Mouse (Mus musculus) MEL (cell line): Measurements from ENCODE around the gene Lipi.

Experiments used
- CHD2 ChIP-seq: IDR thresholded peaks from 2 replicates; pipeline ENCODE4 v1.6.1; 2011; ENCODE audit warnings: low read length, improper control_type of control experiment
- CTCF ChIP-seq, 3 experiments: IDR thresholded peaks in 2 of 3; conservative IDR thresholded peaks in 1 of 3; 2 replicates each; pipeline ENCODE4 v1.5.1; 2011 to 2012; ENCODE audit warnings: low read length in 3 of 3, low read depth in 2 of 3, mild to moderate bottlenecking in 2 of 3, improper control_type of control experiment in 1 of 3, inconsistent platforms in 1 of 3, mixed read lengths in 1 of 3, moderate library complexity in 1 of 3; ENCODE audit not compliant: control insufficient read depth in 1 of 3, insufficient read depth in 1 of 3, poor library complexity in 1 of 3, severe bottlenecking in 1 of 3
- EP300 ChIP-seq, 2 experiments: IDR thresholded peaks; 2 replicates each; pipeline ENCODE4 v1.6.1; 2011; ENCODE audit warnings: improper control_type of control experiment in 2 of 2, low read length in 2 of 2, low read depth in 1 of 2, mild to moderate bottlenecking in 1 of 2
- GATA1 ChIP-seq: IDR thresholded peaks from 2 replicates; pipeline ENCODE4 v1.6.1; 2011; ENCODE audit warnings: low read depth, low read length, improper control_type of control experiment
- MXI1 ChIP-seq: IDR thresholded peaks from 2 replicates; pipeline ENCODE4 v1.6.1; 2011; ENCODE audit warnings: mild to moderate bottlenecking, low read depth, low read length, improper control_type of control experiment
- POLR2A ChIP-seq, 2 experiments: IDR thresholded peaks; 2 replicates each; pipeline ENCODE4 v1.6.1; 2011 to 2012; ENCODE audit warnings: low read length in 2 of 2, mild to moderate bottlenecking in 2 of 2, control low read depth in 1 of 2, improper control_type of control experiment in 1 of 2, low read depth in 1 of 2, moderate library complexity in 1 of 2; ENCODE audit not compliant: control insufficient read depth in 1 of 2, insufficient read depth in 1 of 2, poor library complexity in 1 of 2
- POLR2AphosphoS2 ChIP-seq: IDR thresholded peaks from 2 replicates; pipeline ENCODE4 v1.6.1; 2011; ENCODE audit warnings: low read length, improper control_type of control experiment
- RAD21 ChIP-seq: IDR thresholded peaks from 2 replicates; pipeline ENCODE4 v1.6.1; 2011; ENCODE audit warnings: mild to moderate bottlenecking, low read depth, low read length, improper control_type of control experiment
- RCOR1 ChIP-seq: IDR thresholded peaks from 2 replicates; pipeline ENCODE4 v1.6.1; 2012; ENCODE audit warnings: low read depth, mild to moderate bottlenecking, inconsistent platforms, low read length, improper control_type of control experiment
- USF1 ChIP-seq: IDR thresholded peaks from 2 replicates; pipeline ENCODE4 v1.6.1; 2014; ENCODE audit warnings: low read depth, mild to moderate bottlenecking, inconsistent platforms, low read length, improper control_type of control experiment, moderate library complexity
- USF2 ChIP-seq, 2 experiments: IDR thresholded peaks; 2 replicates each; pipeline ENCODE4 v1.6.1; 2011 to 2012; ENCODE audit warnings: improper control_type of control experiment in 2 of 2, low read length in 2 of 2, borderline replicate concordance in 1 of 2, inconsistent platforms in 1 of 2, low read depth in 1 of 2, mild to moderate bottlenecking in 1 of 2; ENCODE audit not compliant: insufficient read depth in 1 of 2

- TF ChIP-seq MXI1, result no peak
- TF ChIP-seq RCOR1, result no peak
- TF ChIP-seq POLR2A (IDR thresholded peaks at IDR 0.05; ENCODE audit: control insufficient read depth in 1 of 2, insufficient read depth in 1 of 2, low read depth in 1 of 2, low read length in 2 of 2, poor library complexity in 1 of 2), result no peak
- TF ChIP-seq USF1, result no peak
- no peak for TF ChIP-seq CHD2
- TF ChIP-seq CTCF (IDR thresholded peaks at IDR 0.05 in 2 of 3, conservative IDR thresholded peaks at IDR 0.05 in 1 of 3; ENCODE audit: control insufficient read depth in 1 of 3, insufficient read depth in 1 of 3, low read depth in 2 of 3, low read length in 3 of 3, poor library complexity in 1 of 3, severe bottlenecking in 1 of 3), result no peak
- TF ChIP-seq USF2 (IDR thresholded peaks at IDR 0.05; ENCODE audit: borderline replicate concordance in 1 of 2, insufficient read depth in 1 of 2, low read depth in 1 of 2, low read length in 2 of 2), result no peak
- no peak for TF ChIP-seq RAD21
- TF ChIP-seq POLR2AphosphoS2, result no peak
- no peak for TF ChIP-seq GATA1
- no peak for TF ChIP-seq EP300 (IDR thresholded peaks at IDR 0.05; ENCODE audit: low read depth in 1 of 2, low read length in 2 of 2)
Measured at GRCm38 (mm10) chr16:75612561-75612960, 26.7 kb upstream of the Lipi start.
